Mouse (Mus musculus) cerebellum, adult 9-11 months (tissue): ENCODE results near the gene Gm21170.
"Not testable (repeated sequence)": the region's sequence is repeated elsewhere in the genome, so short reads cannot be mapped to it uniquely, and the experiment has no call there.

Source experiments
- DNase-seq: peaks from one replicate; pipeline ENCODE4 v3.0.0; 2022

The Gm21170 gene

DNA sequence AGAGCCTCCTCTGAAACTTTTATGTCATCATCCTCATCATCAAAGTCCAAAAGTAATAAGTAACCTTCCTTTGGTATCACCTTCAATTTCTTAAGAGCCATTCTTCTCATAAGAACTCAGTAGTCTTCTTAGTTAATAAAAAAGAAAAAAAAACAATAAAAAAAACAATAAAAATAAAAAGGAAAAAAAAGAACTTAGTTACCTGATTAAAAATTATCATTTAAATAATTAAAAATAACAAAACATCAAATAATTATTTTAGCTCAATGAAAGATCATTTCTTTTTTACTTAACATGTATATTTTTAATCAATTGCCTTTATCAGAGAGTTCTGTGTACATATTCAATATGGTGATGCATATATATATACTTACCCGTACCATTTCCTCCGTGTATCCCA lies at the start of gene Gm21170:
Gm21170 (minus strand) TSS at position 101 of the 400 bp plus-strand sequence.
- not testable (repeated sequence) for DNase-seq
